Mouse (Mus musculus): ENCODE data around the gene Vangl2.
A peak's percentile ranks its signal among the peaks of the same experiment; 100 is the strongest.

Vangl2 gene

GRCm38 (mm10) chr1:171963613-171964012 is 64.6 kb downstream of the Vangl2 start:
- DNase-seq = no peak

- DNase-seq = no peak
These were observed 66.5 kb downstream of the Vangl2 start for GRCm38 (mm10) chr1:171961704-171962103.

GRCm38 (mm10) chr1:171960726-171961125 is 67.5 kb downstream of the Vangl2 start:
- DNase-seq = no peak

- no peak for DNase-seq
These were observed 70.8 kb downstream of the Vangl2 start for GRCm38 (mm10) chr1:171957411-171957810.

- peak in 1 of 2 experiments; percentile 14 for DNase-seq
These were observed 73.2 kb downstream of the Vangl2 start for GRCm38 (mm10) chr1:171955071-171955470.

Data from spleen, adult 18-20 months (tissue).